Mouse (Mus musculus): ENCODE data around the gene Mtm1. TPM values are rescaled to one million over a fixed set of nuclear protein-coding genes. Genes with fewer than 3 reads are reported as not detected.

Gene Mtm1
- 7.8 to 13.3 TPM (median 11.3 TPM) in 4 replicates for total RNA-seq (2023; ENCODE audit: inconsistent age)

GRCm38 (mm10) chrX:71210467-71210866 is at the start of gene Mtm1:
Mtm1 (plus strand) TSS chrX:71210767.

GRCm38 (mm10) chrX:71364554-71364991 is 154.0 kb downstream of the Mtm1 start, which contains the start of gene Mtmr1:
Mtmr1 (plus strand) TSS chrX:71364760.

Other genes starting within 250 kb of the Mtm1 start
- gene Mamld1, start 160.5 kb upstream of the Mtm1 start, total RNA-seq (2023; ENCODE audit: inconsistent age) = not detected in 4 replicates
- 26.9 to 35.3 TPM (median 32.0 TPM) in 4 replicates for gene Mtmr1, start 154.0 kb downstream of the Mtm1 start, total RNA-seq (2023; ENCODE audit: inconsistent age)